ENCODE assay signal across 8 mouse cellular contexts in the genomic region with DNA sequence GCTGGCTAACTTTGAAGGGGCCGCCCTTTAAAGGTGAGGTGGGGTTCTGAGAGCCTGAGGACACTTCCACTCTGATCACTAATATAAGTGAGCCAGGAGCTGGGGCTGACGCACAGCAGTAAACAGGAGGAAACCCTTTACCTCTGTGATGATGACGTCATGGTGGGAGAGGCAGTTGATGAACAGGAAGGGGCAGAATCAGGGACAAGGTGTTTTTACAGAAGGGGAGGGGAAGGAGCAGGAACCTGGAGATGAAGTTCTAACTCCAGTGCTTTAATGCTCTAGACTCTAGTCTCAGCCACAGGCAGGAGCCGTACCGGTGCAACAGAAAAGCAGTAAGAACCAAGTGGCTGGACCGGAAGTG. TPM values are rescaled to one million over a fixed set of nuclear protein-coding genes. Genes with fewer than 3 reads are reported as not detected.
DNase-seq lines count a peak whose midpoint lies in the region; ATAC-seq and TF ChIP-seq lines count a peak whose summit lies in the region.

No protein-coding gene starts in this region.

- ATAC-seq in heart, embryonic 13.5 days (ENCODE audit: extremely low read depth, insufficient number of reproducible peaks, low FRiP score, low TSS enrichment): no peak; the same call in 1 of the 2 replicates
- no peak for ATAC-seq in embryonic facial prominence, embryonic 13.5 days (ENCODE audit: insufficient number of reproducible peaks, insufficient read depth, low FRiP score, low TSS enrichment, low read depth)
- peak; percentile 69 for ATAC-seq in intestine, postnatal 0 days
- ATAC-seq in megakaryocyte, adult 5-6 weeks (ENCODE audit: poor library complexity, severe bottlenecking): peak; percentile 55

- no peak for TF ChIP-seq CTCF in E14TG2a.4 (conservative IDR thresholded peaks at IDR 0.05; ENCODE audit: low read length)
- TF ChIP-seq CTCF in intestine, postnatal 0 days (IDR thresholded peaks at IDR 0.05; ENCODE audit: low read depth): no peak

- 13% methylated on average over 6 of the region's 6 CpGs for WGBS in heart, embryonic 13.5 days
- WGBS in embryonic facial prominence, embryonic 13.5 days: 13% methylated on average over 6 of the region's 6 CpGs
- 8% methylated on average over 6 of the region's 6 CpGs for WGBS in intestine, postnatal 0 days

- peak overlapping the region; percentile 87 for H3K4me3 ChIP-seq in heart, embryonic 13.5 days
- peak overlapping the region; percentile 97 for H3K4me3 ChIP-seq in E14TG2a.4 (replicated peaks; ENCODE audit: low read length)
- H3K4me3 ChIP-seq in embryonic facial prominence, embryonic 13.5 days: peak overlapping the region; percentile 87
- H3K4me3 ChIP-seq in intestine, postnatal 0 days (ENCODE audit: low read depth, low read length): peak overlapping the region; percentile 74

- peak overlapping the region; percentile 92 for H3K9ac ChIP-seq in heart, embryonic 13.5 days
- H3K9ac ChIP-seq in embryonic facial prominence, embryonic 13.5 days: peak overlapping the region; percentile 87
- H3K9ac ChIP-seq in intestine, postnatal 0 days (ENCODE audit: low read depth, low read length): peak overlapping the region; percentile 66

- DNase-seq in heart, postnatal 10 days: no peak
- DNase-seq in telencephalon, adult 2 months (ENCODE audit: low read depth, low spot score): peak; percentile 29
- DNase-seq in right cerebral cortex, postnatal 25 days: no peak

- intact Hi-C loops in heart, postnatal 10 days (cut with DNase I): no loop called here

- H3K4me1 ChIP-seq in heart, embryonic 13.5 days: peaks cover 17% of the 10 kb centered on the region
- H3K4me1 ChIP-seq in E14TG2a.4 (replicated peaks; ENCODE audit: low read depth, low read length): peaks cover 40% of the 10 kb centered on the region
- H3K4me1 ChIP-seq in embryonic facial prominence, embryonic 13.5 days: peaks cover 18% of the 10 kb centered on the region
- peaks cover 8% of the 10 kb centered on the region; the same call in 1 of the 2 replicates for H3K4me1 ChIP-seq in intestine, postnatal 0 days (replicated peaks; ENCODE audit: control insufficient read depth, insufficient read depth, low read length)

- H3K36me3 ChIP-seq in heart, embryonic 13.5 days: peaks cover 79% of the 10 kb centered on the region
- peaks cover 85% of the 10 kb centered on the region for H3K36me3 ChIP-seq in E14TG2a.4 (ENCODE audit: insufficient read depth, low read length)
- peaks cover 72% of the 10 kb centered on the region for H3K36me3 ChIP-seq in embryonic facial prominence, embryonic 13.5 days
- peaks cover 66% of the 10 kb centered on the region for H3K36me3 ChIP-seq in intestine, postnatal 0 days (ENCODE audit: control insufficient read depth, insufficient read depth)

- peak overlapping the region; percentile 94 for H3K27ac ChIP-seq in heart, embryonic 13.5 days (replicated peaks)
- H3K27ac ChIP-seq in embryonic facial prominence, embryonic 13.5 days: peak overlapping the region; percentile 93
- H3K27ac ChIP-seq in intestine, postnatal 0 days (ENCODE audit: low read depth, low read length): peak overlapping the region; percentile 83

- H3K27me3 ChIP-seq in heart, embryonic 13.5 days (replicated peaks): no peaks in the 10 kb centered on the region
- H3K27me3 ChIP-seq in E14TG2a.4 (ENCODE audit: insufficient read depth, low read length): no peaks in the 10 kb centered on the region
- H3K27me3 ChIP-seq in embryonic facial prominence, embryonic 13.5 days: no peaks in the 10 kb centered on the region
- H3K27me3 ChIP-seq in intestine, postnatal 0 days (replicated peaks; ENCODE audit: control insufficient read depth, insufficient read depth, low read length): no peaks in the 10 kb centered on the region

- peak overlapping the region; percentile 98 for H3K4me2 ChIP-seq in heart, embryonic 13.5 days
- H3K4me2 ChIP-seq in embryonic facial prominence, embryonic 13.5 days: peak overlapping the region; percentile 92
- peak overlapping the region; percentile 100 for H3K4me2 ChIP-seq in intestine, postnatal 0 days (replicated peaks; ENCODE audit: low read depth)

- H3K9me3 ChIP-seq in heart, embryonic 13.5 days: no peaks in the 10 kb centered on the region
- H3K9me3 ChIP-seq in E14TG2a.4 (ENCODE audit: low read length): no peaks in the 10 kb centered on the region
- no peaks in the 10 kb centered on the region for H3K9me3 ChIP-seq in embryonic facial prominence, embryonic 13.5 days
- no peaks in the 10 kb centered on the region for H3K9me3 ChIP-seq in intestine, postnatal 0 days (ENCODE audit: control insufficient read depth)

RNA-seq across cellular contexts. Expression of a gene that starts 0.7 kb away (rescaled TPM):
- polyA plus RNA-seq in heart, embryonic 13.5 days (2015; fragmentation: Nextera tagmentation; extraction: Ambion mirVana): 45.4 and 50.3 TPM in 2 replicates
- 10 to 100 TPM; 15.5 to 16.0 TPM for total RNA-seq in heart, postnatal 10 days (2021)
- polyA plus RNA-seq in embryonic facial prominence, embryonic 13.5 days (2015; fragmentation: Nextera tagmentation; extraction: Ambion mirVana): 62.4 and 69.8 TPM in 2 replicates
- polyA plus RNA-seq in intestine, postnatal 0 days (2015; fragmentation: Nextera tagmentation; extraction: Ambion mirVana): 54.9 and 60.3 TPM in 2 replicates
- total RNA-seq in megakaryocyte, adult 5-6 weeks (2015): 11.6 and 13.5 TPM in 2 replicates
- 4.0 and 4.9 TPM in 2 replicates for total RNA-seq in megakaryocyte, adult 5-6 weeks (2017)

RNA-seq across cellular contexts. Expression of a gene that starts 6.9 kb away (rescaled TPM):
- 276 and 328 TPM in 2 replicates for polyA plus RNA-seq in heart, embryonic 13.5 days (2015; fragmentation: Nextera tagmentation; extraction: Ambion mirVana)
- total RNA-seq in heart, postnatal 10 days (2021): 100 to 1,000 TPM; 222 to 230 TPM
- polyA plus RNA-seq in embryonic facial prominence, embryonic 13.5 days (2015; fragmentation: Nextera tagmentation; extraction: Ambion mirVana): 318 and 344 TPM in 2 replicates
- 308 and 309 TPM in 2 replicates for polyA plus RNA-seq in intestine, postnatal 0 days (2015; fragmentation: Nextera tagmentation; extraction: Ambion mirVana)
- total RNA-seq in megakaryocyte, adult 5-6 weeks (2015): 169 and 188 TPM in 2 replicates
- 99.7 and 113 TPM in 2 replicates for total RNA-seq in megakaryocyte, adult 5-6 weeks (2017)

RNA-seq across cellular contexts. Expression of a gene that starts 13.7 kb away (rescaled TPM):
- 11.3 and 16.9 TPM in 2 replicates for polyA plus RNA-seq in heart, embryonic 13.5 days (2015; fragmentation: Nextera tagmentation; extraction: Ambion mirVana)
- total RNA-seq in heart, postnatal 10 days (2021): 10 to 100 TPM; 10.0 to 14.3 TPM
- 21.6 and 22.2 TPM in 2 replicates for polyA plus RNA-seq in embryonic facial prominence, embryonic 13.5 days (2015; fragmentation: Nextera tagmentation; extraction: Ambion mirVana)
- 12.8 and 12.9 TPM in 2 replicates for polyA plus RNA-seq in intestine, postnatal 0 days (2015; fragmentation: Nextera tagmentation; extraction: Ambion mirVana)
- 18.7 and 22.8 TPM in 2 replicates for total RNA-seq in megakaryocyte, adult 5-6 weeks (2015)
- total RNA-seq in megakaryocyte, adult 5-6 weeks (2017): 17.8 and 22.5 TPM in 2 replicates

RNA-seq across cellular contexts. Expression of a gene that starts 19.6 kb away (rescaled TPM):
- 9.1 and 9.3 TPM in 2 replicates for polyA plus RNA-seq in heart, embryonic 13.5 days (2015; fragmentation: Nextera tagmentation; extraction: Ambion mirVana)
- 10 to 100 TPM; 10.5 to 11.3 TPM for total RNA-seq in heart, postnatal 10 days (2021)
- 19.6 and 22.6 TPM in 2 replicates for polyA plus RNA-seq in embryonic facial prominence, embryonic 13.5 days (2015; fragmentation: Nextera tagmentation; extraction: Ambion mirVana)
- polyA plus RNA-seq in intestine, postnatal 0 days (2015; fragmentation: Nextera tagmentation; extraction: Ambion mirVana): 3.7 and 3.8 TPM in 2 replicates
- 6.2 and 6.5 TPM in 2 replicates for total RNA-seq in megakaryocyte, adult 5-6 weeks (2015)
- total RNA-seq in megakaryocyte, adult 5-6 weeks (2017): 8.9 and 9.4 TPM in 2 replicates

Comparison
In these comparisons a context has a peak if more than half of its experiments do, and no peak if none do; other contexts are left out.
1. ATAC-seq: peak in intestine, postnatal 0 days (single experiment) and megakaryocyte, adult 5-6 weeks (single experiment); none in heart, embryonic 13.5 days (single experiment) and embryonic facial prominence, embryonic 13.5 days (single experiment).
2. Peak in every context shown above with its lines, with median percentiles within 50 percentile points of each other: H3K27ac ChIP-seq, H3K4me2 ChIP-seq, H3K4me3 ChIP-seq and H3K9ac ChIP-seq.